Mouse (Mus musculus) naive thymus-derived CD4-positive, alpha-beta T cell, adult 2 months (primary cell): Measurements from ENCODE around the gene Fbxo34.

ENCODE experiments used
- DNase-seq: peaks from one replicate; pipeline ENCODE4 v3.0.0-alpha.2; 2011; ENCODE audit warnings: low read depth

The Fbxo34 gene

DNA sequence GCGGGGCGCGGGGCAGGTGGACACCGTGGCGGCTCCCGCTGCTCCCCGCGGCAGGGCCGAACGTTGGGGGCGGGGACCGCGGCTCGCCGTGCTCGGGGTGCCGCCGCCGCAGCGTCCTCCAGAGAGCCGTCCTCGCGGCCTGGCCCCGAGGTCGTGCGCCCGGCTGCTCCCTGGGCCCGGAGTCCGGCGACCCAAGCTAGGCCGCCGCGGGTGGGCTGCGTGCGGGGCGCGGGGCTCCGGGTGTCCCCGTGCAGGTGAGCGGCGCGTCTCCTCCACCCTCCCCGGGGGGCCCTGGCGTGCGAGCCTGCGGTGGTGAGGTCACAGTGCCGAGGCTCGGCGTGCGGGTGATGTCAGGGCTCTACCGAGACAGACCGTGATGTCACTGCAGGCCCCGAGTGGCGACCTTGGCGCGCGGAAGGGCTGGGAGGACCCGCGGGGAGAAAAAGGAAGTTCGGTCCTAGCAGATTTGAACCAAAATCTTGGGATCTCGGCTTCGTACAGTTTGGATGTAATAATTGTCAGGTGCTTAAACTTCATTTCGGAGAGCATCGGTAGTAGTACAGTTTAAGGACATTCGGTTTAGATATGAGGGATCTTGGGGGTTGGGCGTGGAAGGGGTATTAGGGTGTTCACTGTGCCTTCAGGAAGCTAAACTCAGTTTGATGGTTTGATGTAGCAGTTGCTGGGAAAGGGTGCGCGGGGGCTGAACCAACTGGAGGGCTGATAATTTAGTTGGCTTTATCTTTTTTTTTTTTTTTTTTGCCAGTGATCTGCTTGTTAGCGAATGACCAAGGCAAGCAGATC, 22.7 kb downstream of the Fbxo34 start:
- peak; percentile 86 for DNase-seq

DNA sequence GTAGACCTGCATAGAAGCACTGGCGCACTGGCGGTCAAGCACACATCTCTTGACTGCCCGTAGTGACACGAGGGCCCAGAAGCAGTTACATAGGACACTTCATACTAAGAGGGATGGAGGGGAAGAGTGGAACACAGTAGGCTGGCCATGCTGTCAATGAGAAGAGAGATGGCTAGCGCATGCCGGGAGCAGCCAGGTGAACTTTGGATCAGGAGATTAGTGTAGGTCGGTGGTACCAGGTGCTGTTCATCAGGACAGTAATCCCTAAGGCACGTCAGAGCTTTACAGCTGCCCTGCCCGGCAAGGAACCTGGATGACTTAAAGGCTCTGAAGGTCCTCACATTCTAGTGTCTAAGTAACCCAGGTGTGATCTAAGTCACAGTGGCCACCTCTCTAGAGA, 23.7 kb downstream of the Fbxo34 start:
- DNase-seq: peak; percentile 24

DNA sequence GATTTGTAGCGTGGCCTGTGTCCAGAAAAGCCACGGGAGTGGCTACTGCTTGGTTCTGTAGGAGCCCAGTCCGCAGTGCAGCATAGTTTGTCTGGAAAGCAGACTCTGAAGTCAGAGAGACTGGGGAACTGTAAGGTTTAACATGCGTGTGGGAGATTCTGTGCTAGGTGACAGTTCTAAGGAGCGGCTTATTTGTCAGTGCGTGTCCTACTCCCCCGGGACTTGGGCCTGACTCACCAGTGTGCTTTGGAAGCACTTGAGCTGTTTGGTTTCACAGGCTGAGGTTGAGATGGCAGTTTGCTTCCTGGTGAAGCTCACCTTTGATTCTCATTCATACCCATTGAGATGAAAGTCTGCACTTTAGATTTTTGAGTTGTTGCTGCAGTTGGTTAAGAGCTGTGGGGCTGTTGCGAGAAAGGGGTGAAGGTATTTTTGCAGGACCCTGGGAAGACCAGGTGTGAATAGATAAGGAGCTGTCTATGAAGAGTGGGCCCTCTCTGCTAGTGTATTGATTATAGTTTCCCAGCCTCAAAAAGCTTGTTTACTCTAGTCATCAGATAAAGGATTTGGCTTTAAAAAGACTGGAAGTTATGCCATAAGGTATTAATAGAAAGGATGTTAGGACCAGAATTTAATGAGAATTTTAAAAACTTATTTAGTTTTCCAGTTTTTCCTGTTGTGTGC, 24.5 kb downstream of the Fbxo34 start:
- DNase-seq: peak; percentile 14

DNA sequence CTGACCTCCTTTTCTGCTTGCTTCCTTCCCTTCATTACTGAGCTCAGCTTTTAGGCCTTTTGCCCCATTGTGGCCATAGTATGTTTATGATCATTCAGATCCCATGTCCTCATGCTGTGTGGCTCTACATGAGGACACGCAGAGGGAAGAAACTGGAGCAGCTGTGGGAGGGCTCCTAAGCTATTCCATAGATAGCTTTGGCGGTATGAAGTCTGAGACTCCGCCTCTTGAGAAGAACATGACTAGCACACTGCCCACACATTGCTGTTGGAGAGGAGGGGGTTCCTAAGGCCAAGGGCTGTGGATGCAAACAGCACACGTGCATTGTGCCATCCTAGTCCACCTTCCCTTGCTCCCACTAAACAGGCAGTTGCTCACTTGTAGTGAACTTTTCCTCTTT, 26.0 kb downstream of the Fbxo34 start:
- no peak for DNase-seq

DNA sequence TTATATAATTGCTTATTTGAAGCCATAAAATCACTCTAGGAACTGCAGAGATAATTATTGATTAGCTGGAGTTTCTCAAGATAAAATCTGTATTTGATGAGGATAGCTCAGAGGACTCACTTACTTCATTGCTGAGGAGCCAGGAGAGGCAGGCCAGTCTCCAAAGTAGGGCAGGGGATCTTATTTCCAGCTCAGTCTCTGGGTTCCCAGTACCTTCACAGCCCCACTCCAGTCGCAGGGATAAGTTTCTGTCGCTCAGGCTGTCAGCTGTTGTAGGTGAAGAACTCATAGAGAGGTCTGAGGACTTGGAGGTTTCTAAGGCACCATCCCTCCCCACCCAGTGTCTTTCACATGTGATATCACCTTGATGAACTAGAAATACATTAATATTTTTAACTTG, 27.5 kb downstream of the Fbxo34 start:
- no peak for DNase-seq

DNA sequence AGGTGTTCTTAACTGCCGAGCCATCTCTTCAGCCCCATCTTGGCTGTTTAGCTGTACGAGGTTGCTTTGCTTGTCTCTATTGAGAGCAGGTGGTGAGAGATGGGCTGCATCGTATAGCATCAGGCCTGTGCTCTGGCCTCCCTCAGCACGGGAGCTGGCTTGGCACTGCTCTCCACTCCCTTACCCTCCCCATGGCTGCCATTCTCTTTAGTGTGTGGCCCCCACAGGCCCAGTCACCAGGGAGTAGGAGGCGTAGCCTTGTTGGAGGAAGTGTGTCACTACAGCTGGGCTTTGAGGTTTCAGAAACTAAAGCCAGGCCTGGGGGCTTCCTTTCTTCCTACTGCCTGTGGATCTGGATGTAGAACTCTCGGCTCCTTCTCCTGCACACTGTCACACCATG, 32.0 kb downstream of the Fbxo34 start:
- no peak for DNase-seq

DNA sequence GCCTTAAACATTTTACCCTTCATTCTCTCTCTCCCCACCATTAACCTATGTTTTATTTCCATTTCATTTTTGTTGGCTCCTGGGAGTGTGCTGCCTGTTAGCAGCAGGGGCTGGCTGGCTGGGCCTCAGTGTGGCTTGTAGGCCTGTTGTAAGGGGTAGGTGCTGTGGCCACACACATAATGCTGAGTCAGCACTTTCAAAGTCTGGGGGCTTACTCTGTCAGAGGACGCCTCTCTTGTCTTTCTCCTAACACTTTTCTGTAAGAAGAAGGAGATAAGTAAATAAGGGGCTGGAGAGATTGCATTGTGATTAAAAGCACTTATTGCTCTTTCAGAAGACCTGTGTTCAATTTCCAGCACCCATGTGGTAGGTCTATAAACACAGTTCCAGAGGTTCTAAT, 32.9 kb downstream of the Fbxo34 start:
- no peak for DNase-seq

DNA sequence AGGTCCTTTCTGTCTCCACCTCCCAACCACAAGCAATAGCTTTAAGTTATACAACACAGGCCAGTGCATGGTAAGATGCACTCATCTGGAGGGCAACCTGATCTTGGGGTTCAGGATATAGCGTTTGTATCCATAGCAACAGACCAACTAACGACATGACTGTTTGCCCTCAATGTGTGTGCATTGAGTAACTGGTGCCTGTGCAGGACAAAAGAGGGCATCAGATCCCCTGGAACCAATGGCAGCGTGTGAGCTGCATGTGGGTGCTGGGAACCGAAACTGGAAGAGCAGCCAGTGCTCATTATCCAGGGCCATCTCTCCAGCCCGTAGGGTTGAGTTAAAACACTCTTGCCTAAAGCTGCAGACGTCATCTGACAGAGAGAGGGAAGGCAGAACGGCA, 38.5 kb downstream of the Fbxo34 start:
- DNase-seq: no peak

DNA sequence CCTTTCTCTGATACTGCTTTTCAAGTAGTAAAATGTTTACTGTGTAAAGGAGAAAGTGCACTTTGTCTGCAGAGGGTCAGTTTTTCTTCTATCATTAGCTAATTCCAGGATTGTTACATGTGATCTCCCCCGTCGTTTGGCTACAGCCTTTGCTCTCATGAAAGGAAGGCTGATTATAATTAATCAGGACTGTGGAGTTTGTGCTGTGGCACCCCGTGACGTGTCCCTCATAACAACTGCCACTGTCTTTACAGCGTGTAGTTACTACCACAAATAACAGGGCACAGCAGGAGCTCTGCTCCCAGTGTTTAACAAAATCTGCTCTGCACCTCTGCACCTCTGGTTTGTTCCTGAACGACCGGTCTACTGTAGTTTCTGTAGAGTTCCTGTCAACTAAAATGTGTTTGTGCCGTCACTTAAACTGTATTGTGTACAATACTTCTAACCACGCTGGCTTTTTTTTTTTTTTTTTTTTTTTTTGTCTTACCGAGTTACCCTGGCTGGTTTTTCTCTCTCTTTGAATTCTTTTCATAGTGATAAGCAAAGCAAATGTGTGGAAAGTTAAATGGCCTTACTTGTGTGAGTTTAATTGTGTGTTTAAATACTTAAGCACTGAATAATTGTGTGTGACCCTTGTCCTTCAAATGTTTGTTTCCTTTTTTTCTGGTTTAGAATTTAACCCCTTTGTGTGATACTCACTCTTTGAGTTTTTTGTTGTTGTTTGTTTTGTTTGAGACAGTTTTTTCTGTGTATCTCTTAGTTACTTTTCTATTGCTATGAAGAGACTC, 39.3 kb downstream of the Fbxo34 start:
- no peak for DNase-seq

DNA sequence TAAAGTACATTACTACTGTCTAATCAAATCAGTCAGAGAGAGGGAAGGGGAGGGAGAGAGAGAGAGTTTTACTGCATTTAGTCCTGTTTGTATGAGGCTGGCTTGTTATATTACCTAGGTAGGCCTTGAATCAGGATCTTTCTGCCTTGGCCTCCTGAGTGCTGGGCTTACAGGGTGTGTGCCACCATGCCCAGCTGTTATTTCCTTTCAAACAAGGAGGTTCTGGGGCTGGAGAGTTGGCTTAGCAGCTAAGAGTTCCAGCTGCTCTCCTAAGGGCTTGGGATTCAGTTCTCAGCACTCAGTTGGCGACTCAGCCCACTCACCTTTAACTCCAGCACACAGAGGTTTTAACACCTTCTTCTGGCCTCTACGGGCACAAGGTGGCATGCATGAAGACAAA, 40.5 kb downstream of the Fbxo34 start:
- DNase-seq: no peak

DNA sequence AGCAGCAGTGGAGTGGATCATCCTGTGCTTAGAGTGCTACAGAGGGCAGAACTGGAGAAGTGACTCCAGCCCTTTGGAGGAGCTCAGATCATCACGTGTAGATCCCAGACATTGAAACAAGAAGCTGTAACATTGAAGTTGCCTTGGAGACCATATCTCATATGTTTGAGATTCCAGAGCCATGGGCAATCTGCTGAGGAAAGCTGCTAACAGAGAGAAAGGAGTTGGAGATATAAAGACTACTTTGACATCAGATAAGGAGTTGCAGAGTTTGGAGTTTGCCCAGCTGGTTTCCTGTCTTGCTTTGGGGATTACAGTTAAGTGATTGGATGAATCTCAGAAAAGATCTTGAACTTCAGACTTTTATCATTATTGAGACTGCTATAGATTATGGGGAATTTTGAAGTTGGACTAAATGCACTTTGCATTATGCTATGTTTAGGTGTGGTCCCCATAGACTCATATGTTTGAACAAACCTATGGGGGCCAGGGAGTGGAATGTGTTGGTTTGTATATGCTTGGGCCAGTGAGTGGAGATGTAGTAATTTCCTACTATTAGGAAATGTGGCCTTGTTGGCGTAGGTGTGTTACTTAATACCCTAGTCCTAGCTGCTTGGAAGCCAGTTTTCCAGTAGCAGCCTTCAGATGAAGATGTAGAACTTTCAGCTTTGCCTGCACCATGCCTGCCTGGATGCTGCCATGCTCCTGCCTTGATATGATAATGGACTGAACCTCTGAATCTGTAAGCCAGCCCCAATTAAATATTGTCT, 43.6 kb downstream of the Fbxo34 start:
- DNase-seq: no peak

DNA sequence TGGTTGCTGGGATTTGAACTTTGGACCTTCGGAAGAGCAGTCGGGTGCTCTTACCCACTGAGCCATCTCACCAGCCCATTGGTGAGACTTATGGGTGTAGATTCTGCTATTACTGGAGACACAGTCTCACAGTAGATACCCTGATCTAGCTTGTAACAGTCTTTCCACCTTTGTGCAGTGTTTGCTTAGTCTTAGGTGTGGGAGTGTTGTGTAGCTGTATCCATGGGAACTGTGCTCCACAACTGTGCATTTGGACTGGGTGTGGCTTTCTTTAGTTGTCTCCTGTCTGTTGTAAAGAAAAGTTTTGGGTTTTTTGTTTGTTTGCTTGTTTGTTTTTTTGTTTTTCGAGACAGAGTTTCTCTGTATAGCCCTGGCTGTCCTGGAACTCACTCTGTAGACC, 45.7 kb downstream of the Fbxo34 start:
- DNase-seq: no peak

DNA sequence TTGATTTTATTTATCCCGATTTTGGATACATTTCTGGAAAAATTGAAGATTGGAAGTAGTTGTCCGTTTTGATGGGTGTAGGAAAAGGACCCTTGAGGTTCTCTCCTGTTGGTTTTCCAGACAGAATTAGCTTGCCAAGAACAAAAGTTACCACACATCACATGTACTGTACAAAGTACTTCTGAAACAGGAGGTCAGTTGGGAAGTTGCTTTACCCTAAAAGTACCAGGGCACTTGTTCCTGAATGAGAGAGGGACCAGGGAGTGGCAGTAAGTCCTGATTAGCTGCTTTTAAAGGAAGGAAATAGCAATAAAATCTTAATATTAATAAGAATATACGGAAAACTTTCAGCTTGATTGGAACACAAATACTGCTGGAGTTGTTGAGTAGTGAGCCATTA, 46.9 kb downstream of the Fbxo34 start:
- DNase-seq: no peak

DNA sequence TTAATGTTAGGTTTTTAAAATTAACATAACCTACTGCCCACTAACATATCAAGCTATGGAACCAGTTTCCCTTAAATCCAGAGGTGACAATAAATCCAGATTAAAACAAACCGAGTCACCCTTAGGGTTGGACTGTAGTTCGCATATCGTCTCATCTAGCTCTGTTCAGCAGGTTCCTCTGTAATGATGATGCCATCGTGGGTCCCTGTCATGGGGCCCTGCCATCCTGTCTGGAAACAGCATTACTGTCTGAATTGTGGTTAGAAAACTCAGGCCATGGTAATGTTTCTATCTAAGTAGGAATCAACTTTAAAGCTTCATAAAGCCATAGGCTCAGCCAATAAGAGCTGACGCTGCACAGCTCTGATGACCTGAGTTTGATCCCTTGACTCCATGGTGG, 48.4 kb downstream of the Fbxo34 start:
- no peak for DNase-seq

DNA sequence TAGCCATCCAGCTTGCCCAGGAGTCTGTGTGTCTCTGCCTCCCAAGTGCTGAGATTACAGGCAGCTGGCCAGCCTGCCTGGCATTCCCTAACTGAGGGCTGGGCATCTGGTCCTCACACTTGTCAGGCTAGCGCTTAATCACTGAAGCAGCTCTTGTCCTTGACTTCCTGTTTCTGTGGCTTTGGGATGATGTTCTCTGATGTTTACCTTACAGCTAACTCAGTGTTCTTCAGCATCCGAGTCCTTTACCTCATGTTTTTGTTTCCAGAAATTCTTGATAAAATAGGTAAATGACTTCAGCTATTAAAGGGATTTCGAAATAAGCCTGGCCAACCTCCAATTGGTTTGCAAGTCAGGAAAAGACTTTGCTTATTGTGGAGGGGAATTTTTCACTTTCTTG, 53.8 kb downstream of the Fbxo34 start:
- DNase-seq: no peak

DNA sequence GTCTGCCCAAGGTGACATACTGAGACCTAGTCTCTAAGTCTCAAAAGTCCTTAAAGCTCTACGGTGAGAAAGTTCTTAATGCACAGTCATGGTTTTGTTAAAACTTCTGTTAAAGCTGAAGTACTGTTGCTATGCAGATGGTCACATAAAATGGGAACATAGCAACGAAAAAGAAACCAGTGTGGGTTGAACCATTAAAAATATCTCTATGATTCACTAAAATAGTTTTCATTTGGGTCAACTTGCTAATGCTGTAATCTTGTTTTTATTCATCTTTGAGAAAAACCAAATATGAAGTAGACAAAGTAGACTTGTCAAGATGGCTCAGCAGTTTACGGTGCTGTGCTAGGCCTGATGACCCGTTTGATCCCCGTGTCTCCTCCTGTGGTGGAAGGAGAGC, 56.5 kb downstream of the Fbxo34 start:
- DNase-seq: no peak

DNA sequence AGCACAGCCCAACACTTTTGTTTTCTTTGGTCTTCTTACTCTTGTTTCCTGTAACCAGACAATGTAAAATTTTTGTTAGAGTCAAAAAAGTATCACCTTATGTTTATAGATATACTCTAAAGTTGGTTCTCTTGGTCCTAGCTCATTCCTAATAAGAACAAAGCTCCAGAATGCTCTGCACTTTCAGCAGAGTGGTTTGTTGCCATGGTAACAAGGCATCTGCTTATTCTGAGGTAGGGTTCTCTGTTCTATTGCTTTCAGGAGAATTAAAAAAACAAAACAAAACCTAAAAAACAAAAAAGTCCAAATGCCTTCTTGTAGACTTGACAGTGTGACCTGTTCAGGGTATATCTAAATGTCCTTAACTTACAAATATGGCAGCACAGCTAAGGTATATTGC, 57.8 kb downstream of the Fbxo34 start:
- DNase-seq: no peak

DNA sequence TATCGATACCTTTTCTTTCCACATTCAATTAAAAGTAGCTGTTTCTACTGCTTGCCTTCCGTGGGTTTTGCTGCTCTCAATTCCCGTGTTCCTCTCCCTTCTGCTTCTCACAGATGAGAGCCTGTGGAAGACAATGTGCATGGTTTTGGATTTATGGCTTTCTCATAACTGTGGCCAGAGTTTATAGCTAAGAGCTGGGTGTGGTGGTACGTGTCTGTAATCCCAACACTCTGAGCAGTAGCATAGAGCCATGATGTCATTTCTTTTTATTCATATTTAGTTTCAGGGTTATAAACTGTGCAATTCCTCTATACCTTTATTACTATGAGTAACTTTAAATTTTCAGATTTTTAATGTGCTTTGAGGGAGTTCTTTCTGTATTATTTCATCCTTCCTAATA, 60.0 kb downstream of the Fbxo34 start:
- DNase-seq: no peak

DNA sequence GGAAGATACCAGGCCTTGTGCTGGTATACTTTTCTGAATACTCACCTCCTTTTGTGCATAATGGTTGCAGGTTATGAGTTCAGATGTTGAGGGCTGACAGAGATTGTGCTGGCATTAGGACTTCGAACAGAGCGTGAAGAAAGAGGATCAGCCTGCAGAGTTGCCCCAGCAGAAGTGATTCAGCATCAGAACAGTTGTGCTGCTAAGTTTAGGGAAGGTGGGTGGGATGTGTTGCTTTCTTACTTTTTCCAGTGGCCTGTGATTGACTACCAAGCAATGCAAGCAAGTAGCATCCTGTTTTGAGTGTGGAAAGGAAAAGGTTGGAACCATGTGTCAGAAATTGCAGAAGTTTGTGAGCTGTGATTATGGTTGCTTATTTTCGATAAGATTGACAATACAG, 63.4 kb downstream of the Fbxo34 start:
- DNase-seq: no peak

DNA sequence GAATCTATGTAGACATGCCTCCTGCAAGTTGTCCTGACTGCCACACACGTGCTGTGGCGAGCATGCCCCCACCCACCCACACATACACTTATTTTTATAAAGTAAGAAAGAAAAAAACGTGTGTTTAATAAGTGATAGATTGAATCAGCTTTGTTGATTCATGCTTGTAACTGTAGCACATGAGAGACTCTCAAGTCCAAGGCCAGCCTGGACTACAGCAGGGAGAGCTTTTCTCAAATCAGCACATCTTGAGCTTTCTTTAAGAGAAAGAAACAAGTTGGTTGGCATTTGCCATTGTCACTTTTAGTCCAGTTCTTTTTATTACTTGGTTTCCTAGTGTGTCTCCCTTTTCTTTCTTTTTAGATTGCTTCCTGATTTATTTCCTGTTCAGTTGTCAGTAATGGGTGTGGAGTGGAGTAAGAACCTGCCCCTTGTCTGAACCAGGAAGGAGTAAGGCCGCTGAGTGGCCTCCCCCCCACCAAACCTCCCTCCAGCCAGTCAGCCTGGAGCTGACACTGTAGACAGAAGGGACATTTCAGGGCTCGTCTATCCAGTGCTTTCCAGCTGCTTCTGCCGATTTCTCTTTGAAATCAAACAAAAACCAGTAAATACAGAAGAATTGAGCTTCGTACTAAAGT, 64.7 kb downstream of the Fbxo34 start:
- DNase-seq: peak; percentile 40

DNA sequence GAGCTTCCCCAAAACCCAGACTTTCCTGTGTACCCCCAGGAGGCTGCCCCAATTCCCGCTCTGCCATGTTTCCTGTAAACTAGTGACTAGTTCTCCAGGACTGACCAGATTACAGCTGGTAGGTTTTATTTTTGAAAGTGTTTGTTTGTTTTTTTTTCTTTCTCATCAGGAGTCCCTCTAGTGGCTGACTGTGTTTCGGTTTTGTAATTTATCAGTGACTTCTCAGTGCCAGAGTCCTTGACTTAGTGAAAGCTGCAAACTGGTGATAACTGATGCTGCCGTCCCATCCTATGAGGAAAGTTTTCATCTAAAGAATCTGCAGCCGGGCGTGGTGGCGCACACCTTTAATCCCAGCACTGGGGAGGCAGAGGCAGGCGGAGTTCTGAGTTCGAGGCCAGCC, 65.4 kb downstream of the Fbxo34 start:
- peak; percentile 49 for DNase-seq

DNA sequence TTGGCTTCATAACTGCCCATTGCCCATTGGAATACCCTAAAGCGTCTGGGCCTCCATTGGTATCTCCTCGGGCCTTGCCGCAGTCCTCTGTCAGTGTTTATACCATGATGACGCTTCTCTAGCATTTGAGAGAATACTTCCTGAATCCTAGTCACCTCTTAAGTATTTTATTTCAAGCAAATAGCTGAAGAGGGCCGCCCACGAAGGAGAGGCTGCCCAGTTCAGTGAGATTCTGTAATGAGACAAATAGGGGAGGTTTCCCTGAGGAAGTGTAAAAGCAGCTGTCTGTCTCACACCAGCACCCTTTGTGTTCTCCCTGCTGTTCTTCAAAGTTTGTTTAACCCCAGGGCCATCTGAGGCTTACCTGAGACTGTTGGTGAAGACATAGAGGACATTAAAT, 66.5 kb downstream of the Fbxo34 start:
- DNase-seq: no peak
